Mouse (Mus musculus): ENCODE measurements around the gene Gm37240.

- TF ChIP-seq POLR2A (IDR thresholded peaks at IDR 0.05; ENCODE audit: borderline replicate concordance, insufficient read depth, low read length) (no peak), CTCF (IDR thresholded peaks at IDR 0.05; ENCODE audit: borderline replicate concordance, insufficient read depth, low read depth, low read length) (no peak)
Measured at GRCm38 (mm10) chr3:85251631-85252030, 635.7 kb downstream of the Gm37240 start.
